Mouse (Mus musculus) gastrocnemius, adult 18-20 months (tissue): ENCODE data around the gene Amdhd1. TPM values are rescaled to one million over a fixed set of nuclear protein-coding genes. Genes with fewer than 3 reads are reported as not detected.

Source experiments
- DNase-seq: peaks from one replicate; pipeline ENCODE4 v3.0.0; 2021; ENCODE audit warnings: low spot score
- total RNA-seq, 2 experiments: library from RNA; stranded (reverse); gene quantifications; 2 replicates each; pipeline ENCODE4 v1.2.3; 2021

The Amdhd1 gene
- total RNA-seq, 2 experiments from 2014 or later, result 0.12 TPM; not detected in 1

DNA sequence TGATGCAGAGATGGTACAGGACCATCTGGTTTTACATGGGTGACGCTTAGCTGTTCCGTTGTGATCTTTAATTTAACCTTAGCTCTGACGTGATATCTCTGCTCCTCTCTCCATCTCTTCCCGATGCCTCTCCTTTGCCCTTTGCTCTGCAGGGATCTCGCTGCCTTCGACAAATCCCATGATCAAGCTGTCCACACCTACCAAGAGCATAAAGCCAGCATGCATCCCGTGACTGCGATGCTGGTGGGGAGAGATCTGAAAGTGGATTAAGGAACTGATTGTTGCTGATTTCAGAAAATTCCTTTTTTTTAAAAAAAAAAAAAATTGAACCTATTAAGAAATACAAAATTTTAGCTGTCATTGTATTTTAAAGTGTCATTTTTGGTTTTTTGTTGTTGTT, 55.3 kb downstream of the Amdhd1 start:
- DNase-seq, result no peak

Other genes starting within 250 kb of the Amdhd1 start
- 10 to 100 TPM in 1 of 2 experiments, 1 to 10 TPM in 1; 7.2 to 11.4 TPM for gene Elk3, start 228.9 kb downstream of the Amdhd1 start, total RNA-seq
- gene Lta4h, start 86.6 kb downstream of the Amdhd1 start, total RNA-seq, result 10 to 100 TPM; 23.2 to 26.3 TPM
- under 1 TPM; 0.26 to 0.62 TPM for gene Hal, start 51.3 kb downstream of the Amdhd1 start, total RNA-seq
- not detected for gene Ccdc38, start 599 bp upstream of the Amdhd1 start, total RNA-seq
- 1 to 10 TPM; 6.8 to 7.5 TPM for gene Snrpf, start 49.7 kb upstream of the Amdhd1 start, total RNA-seq
- gene Ntn4, start 100.6 kb upstream of the Amdhd1 start, total RNA-seq, result 10 to 100 TPM in 1 of 2 experiments, 1 to 10 TPM in 1; 9.5 to 13.4 TPM